Mouse (Mus musculus) liver (tissue): Measurements from ENCODE around the gene 4833439L19Rik.
"Not testable (repeated sequence)": the region's sequence is repeated elsewhere in the genome, so short reads cannot be mapped to it uniquely, and the experiment has no call there.

Source experiments
- DNase-seq: peaks from one replicate; pipeline ENCODE4 v3.0.0-alpha.2; 2020; ENCODE audit warnings: mixed read lengths

4833439L19Rik gene

GRCm38 (mm10) chr13:54565201-54565581 is at the start of gene 4833439L19Rik:
Gene 4833439L19Rik (minus strand): TSS chr13:54565435.
- DNase-seq: peak; percentile 94

DNA sequence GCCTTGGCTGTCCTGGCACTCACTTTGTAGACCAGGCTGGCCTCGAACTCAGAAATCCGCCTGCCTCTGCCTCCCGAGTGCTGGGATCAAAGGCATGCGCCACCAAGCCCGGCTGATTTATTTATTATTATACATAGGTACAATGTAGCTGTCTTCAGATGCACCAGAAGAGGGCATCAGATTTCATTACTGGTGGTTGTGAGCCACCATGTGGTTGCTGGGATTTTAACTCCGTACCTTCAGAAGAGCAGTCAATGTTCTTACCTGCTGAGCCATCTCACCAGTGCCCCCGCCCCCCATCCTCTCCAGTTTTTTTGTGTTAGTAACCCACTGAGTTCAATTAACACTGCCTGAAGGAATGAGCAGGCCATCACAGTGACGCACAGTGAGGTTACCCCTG is 47.9 kb upstream of the 4833439L19Rik start:
- DNase-seq: not testable (repeated sequence)

DNA sequence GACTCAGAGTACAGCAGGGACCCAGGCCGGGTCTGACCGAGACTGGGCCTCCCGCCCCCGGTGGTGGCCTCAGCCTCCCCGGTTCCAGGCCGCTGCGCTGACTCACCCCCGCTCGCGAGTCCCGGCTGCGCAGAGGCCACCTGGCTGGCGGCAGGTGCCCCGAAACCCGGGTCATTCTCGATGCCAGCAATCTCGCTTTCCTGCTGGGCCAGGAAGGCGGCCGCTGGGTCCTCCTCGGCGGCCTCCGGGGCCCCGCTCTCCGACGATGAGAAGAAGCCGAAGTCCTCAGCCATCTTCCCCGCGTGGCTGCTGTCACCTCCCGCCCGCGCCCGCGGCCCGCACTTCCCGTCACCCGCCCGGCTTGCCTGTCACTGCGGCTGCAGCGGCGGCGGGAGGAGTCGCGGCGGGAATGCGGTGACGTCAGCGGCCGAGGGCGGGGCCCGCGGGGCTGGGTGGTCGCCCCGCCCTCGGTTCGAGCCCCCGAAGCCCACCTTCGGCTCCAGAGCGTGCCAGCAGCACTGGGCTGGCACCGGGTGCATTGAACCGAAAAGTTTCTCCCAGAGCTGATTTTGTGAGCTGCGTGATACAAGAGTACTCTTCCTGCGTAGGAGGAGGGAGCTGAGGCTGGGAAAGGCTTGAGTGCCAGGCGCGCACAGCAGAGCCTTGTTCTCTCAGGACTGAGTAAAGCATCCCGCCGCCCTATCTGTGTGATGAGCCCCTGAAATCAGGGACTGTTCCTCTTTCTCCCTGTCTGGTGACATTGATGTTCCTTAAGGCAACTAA is 45.9 kb upstream of the 4833439L19Rik start, which contains the start of gene Cltb:
Gene Cltb, minus strand, starts transcription at position 373 of the 783 bp plus-strand sequence.
- DNase-seq: peak; percentile 89

DNA sequence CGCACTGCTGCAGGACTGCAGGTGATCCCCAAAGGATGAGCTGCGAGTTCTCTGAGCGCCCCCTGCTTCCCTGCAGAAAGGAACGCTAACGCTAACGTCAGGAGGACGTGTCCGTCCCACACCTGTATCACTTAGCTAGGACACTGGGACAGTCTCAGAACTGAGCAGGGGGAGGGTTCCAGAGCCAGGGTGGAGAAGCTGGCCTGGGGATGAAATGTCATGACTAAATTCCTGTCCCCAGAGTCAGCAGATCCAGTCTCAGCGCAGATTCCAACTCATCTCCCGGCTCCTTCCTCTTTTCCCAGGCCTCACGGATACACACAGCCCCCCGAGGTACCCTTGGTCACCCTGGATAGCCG is 45.4 kb upstream of the 4833439L19Rik start:
- peak; percentile 41 for DNase-seq

GRCm38 (mm10) chr13:54609301-54609700 is 44.1 kb upstream of the 4833439L19Rik start:
- DNase-seq: no peak

- DNase-seq: no peak
These were observed 43.4 kb upstream of the 4833439L19Rik start for GRCm38 (mm10) chr13:54608666-54609065.

DNA sequence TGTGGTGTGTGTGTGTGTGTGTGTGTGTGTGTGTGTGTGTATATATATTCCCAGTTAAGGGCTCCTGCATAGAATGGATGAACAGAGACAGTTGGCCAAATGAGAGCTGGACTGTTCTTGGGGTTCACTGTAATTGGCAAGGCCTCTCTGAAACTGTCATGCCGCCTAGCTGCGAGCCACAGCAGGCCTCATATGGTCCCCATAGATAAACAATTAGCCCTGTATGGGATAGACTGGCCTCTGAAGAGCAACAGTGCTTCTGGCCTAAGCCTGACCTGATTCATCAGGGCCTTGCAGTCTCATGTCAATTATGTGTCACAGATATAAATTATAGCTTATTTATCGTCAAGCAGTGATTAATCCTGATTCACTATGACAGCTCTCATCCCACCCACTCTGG is 42.8 kb upstream of the 4833439L19Rik start:
- DNase-seq: peak; percentile 70

DNA sequence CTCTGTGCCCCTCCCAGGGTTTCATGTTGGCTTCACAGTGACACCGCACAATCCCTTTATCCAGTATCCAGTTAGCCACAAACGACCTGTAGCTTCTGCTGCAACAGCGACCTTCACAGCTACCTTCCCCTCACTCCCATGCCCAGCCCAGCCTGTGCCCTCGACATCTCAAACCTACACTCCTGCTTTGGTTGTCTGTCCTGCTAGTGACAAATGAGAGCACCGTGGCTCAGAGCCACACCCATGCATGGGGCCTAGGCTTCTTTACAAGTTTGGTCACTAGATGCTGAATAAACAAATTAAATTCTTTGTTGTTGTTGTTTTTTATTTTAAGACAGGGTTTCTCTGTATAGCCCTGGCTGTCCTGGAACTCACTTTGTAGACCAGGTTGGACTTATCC is 42.0 kb upstream of the 4833439L19Rik start:
- peak; percentile 58 for DNase-seq

DNA sequence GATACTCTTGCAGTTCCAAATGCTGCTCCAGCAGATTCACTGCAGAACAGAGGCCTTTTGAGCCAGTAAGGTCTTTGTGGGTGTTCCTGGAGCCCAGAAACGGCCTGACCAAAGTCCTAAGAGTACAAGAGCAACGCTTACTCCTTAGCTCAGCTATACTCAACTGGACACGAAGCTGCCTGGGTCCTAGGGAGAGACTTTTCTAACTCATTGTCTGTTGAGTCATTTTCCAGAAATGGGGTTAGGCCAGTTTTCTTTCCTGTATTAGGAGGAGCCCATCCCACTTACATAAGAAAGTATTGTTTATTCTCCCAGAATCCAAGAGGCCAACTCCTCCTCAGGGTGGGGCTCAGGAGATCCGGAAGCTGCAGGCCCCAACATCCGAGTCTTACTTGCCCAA is 40.2 kb upstream of the 4833439L19Rik start:
- DNase-seq: no peak

DNA sequence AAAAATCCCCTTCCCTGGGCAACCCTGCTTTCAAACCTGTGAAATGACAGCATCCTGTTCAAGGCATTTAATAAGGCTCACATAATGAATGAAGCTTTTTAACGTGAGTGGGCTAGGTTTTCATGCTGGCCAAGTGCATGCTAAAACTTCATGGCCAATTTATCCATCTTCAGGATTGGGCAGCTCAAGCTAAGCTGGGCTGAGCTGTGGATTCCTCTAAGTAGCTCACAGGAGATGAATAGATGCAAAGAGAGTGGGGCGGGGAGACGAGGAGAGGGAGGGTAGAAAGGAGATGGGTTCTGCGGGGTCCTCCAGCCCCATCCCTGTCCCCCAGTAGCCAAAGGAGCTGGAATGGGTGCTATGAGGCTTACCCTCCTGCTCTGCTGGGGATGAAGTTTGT is 39.0 kb upstream of the 4833439L19Rik start:
- DNase-seq: no peak

GRCm38 (mm10) chr13:54603501-54603900 is 38.3 kb upstream of the 4833439L19Rik start:
- no peak for DNase-seq

DNA sequence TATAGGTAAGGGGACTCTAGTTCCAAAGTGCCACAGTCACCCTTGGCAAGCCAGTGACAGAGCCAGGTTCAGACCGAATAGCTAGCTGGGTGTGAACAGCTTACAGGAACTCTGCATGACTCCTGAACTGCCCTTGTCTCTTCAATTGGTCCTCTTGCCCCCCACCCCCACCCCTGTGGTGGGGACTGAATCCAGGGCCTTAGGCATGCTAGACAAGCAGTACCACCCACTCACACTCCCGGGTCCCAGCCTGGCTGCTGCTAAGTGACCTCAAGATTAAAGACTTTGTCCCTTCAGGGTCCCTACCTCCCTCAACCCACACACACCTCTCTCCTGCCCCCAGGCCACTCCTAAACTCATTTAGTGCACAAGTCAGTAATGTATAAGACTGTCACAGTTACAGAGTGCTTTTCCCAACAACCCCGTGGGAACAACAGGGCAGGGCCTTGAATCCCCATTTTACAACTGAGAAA is 37.4 kb upstream of the 4833439L19Rik start:
- no peak for DNase-seq

GRCm38 (mm10) chr13:54598622-54599143 is 33.4 kb upstream of the 4833439L19Rik start:
- no peak for DNase-seq

GRCm38 (mm10) chr13:54596870-54597269 is 31.6 kb upstream of the 4833439L19Rik start:
- no peak for DNase-seq

DNA sequence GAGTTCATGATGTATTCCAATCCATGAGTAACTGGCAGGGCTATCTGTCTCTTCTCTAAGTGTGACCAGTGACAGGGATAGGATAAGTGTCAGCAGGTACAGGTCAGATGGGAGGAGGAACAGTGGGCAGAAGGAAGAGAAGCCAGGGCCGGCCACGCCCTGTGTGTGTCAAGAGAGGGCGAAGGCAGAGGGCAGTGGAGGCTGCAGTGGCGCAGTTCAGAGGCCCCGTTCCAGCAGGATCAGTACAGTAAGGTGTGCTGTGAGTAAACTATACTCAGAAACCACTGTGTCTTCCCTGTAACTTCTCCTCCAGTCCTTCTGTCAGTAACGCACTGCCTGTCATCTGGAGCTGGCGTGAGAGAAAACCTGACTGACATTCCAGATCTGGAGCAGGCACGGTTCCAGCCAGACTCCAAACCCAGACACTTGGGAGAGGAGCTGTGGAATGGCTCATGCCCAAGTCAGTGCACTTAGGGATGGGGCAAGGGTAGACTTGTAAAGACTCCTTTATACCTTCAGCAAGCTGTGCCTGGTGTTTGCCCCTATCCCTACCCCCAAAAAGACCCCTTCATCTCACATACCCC is 31.0 kb upstream of the 4833439L19Rik start:
- no peak for DNase-seq

GRCm38 (mm10) chr13:54593617-54594016 is 28.4 kb upstream of the 4833439L19Rik start:
- no peak for DNase-seq

DNA sequence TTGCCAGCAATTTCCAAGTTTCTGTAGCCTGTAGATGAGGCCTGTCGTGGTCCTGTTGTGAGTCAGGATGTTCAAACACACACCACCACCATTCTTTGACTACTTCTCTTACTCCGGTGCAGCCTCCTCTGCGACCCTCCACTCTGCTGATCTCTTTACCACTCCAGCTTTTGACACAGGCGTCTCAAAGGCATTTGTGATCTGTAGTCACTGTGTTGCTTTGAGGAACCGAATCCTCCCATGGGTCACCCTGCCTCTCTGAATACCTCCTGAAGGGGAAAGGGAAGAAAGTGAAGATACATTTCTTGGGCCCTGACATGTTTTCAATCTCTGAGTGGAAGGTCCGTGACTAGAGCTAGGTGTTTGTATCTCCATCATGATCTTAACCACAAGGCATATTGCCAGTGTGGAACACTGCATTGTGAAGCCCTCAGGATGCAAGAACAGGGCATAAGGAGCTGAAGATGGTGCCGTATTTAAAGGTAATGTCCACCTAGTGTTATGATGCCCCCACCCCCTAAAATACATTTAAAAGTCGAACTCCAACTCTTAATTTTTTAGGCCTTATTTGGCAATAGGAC is 26.6 kb upstream of the 4833439L19Rik start:
- DNase-seq: no peak

GRCm38 (mm10) chr13:54589996-54590951 is 25.0 kb upstream of the 4833439L19Rik start, which contains the start of the genes Nop16 and Higd2a:
Gene Nop16 (minus strand): TSS chr13:54590090.
Gene Higd2a (plus strand): TSS chr13:54590207.
- DNase-seq: peak; percentile 97

GRCm38 (mm10) chr13:54589414-54589995 is 24.3 kb upstream of the 4833439L19Rik start:
- DNase-seq: peak; percentile 30

- no peak for DNase-seq
These were observed 20.6 kb upstream of the 4833439L19Rik start for GRCm38 (mm10) chr13:54585831-54586230.

- no peak for DNase-seq
These were observed 17.6 kb upstream of the 4833439L19Rik start for GRCm38 (mm10) chr13:54582860-54583259.

DNA sequence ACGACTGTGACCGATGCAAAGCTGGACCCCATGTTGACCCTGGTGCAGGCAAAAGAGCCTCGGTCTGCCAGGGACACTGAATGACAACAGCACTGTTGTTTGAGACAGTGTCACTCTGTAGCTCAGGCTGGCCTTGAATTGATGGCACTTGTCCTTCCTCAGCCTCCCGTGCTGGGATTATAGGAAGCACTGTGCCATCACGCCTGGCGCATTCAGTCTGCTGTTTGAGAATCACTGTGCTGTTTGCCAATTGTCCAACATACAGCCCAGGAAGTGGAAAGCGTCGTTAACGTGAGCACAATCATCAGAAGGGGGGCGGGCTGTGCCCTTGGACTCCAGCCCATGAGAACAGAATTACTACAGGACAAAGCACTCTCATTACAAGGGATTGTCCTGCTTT is 16.9 kb upstream of the 4833439L19Rik start:
- DNase-seq: no peak
